Mouse (Mus musculus) layer of hippocampus, adult 9-11 months (tissue): Measurements from ENCODE around the gene Gbx1.
"Not testable (repeated sequence)": the region's sequence is repeated elsewhere in the genome, so short reads cannot be mapped to it uniquely, and the experiment has no call there.

Experiments
- DNase-seq: peaks from one replicate; pipeline ENCODE4 v3.0.0; 2022

Gene Gbx1

DNA sequence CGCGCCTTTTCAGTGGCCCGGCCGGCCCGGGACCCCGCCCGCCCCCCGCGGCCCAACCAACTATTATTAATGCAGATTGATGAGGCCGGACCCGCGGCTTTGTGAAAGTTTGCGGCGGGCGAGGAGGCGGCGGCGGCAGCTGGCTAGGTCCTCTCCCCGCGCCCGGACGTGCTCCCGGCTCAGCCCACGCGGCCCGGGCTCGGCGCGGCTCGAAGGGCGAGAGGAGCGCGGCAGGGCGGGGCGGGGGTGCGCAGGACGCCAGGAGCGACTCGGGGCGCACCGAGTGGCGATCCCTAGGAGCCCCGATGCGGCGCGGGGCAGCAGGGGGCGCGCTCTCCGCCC, at the start of gene Gbx1:
TSS of gene Gbx1 (minus strand) at position 314 of the 342 bp plus-strand sequence.
- no peak for DNase-seq

DNA sequence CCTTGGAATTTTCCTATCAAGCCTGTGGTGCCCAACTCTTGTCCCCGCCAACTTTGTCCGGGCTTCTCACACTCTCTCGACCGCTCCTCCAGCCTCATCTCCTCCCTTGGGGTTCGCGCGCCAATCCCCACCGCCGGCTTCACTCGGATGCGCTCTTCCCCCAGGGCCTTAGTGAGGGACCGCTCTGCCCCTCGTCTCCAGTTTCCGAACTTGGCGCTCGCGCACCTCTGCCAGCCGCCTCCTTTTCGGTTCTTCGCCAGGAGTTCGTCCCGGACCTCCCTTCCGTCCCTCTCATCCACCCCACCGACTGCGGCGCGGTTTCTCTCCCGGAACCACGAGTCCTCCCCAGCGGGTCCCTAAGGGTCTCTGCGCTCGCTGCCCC, 49.8 kb upstream of the Gbx1 start:
- DNase-seq, result no peak

DNA sequence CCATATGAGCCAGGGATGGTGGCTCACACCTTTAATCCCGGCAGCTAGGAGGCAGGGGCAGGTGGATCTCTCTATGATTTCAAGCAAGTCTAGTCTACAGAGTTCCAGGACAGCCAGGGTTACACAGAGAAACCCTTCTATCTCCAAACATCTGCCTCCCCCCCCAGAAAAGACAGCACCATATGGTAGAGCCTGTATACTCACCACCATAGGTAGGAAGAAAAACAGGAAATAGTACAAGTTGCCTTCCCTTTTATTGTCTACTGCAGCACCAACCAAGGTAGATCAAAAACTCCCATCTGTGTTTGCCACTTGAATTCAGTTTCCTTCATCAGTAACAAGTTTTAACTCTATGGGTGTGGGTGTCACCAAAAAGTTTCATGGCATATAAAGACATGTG, 48.9 kb upstream of the Gbx1 start:
- no peak for DNase-seq

- no peak for DNase-seq
Measured at GRCm38 (mm10) chr5:24556709-24557108, 29.7 kb upstream of the Gbx1 start, which contains the start of gene 4931409K22Rik. Gene 4931409K22Rik, minus strand, starts transcription at chr5:24556809.

- DNase-seq, result not testable (repeated sequence)
Measured at GRCm38 (mm10) chr5:24555335-24555734, 28.3 kb upstream of the Gbx1 start.

DNA sequence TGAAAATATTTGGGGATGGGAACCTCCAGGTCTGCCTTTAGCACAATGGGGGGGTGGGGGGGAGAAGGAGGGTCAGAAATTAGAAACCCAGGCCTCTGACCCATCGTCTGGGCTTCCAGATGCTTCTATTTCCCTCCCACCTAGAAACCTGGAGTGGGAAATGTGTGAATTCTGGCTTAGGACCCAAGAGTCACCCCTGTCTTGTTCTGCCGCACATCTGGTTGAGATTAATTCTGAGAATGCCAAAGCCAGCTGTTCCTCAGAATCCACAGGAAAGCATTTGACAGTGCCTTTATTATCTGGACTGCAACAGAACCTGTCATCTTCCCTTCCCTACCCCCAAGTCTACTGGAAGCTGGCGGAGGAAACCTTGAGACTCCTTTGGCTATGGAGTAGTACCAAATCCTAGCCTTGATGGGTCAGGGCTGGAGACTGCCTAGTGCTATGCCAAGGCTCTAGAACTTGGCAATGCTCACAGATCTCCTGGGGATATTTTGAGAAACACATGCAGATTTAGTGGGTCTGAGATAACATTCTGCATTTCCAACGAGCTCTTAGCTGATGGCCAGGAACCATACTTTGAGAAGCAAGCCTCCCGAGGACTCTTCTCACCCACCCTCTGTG, 26.7 kb upstream of the Gbx1 start:
- DNase-seq, result no peak

- no peak for DNase-seq
Measured at GRCm38 (mm10) chr5:24551317-24551688, 24.3 kb upstream of the Gbx1 start.

GRCm38 (mm10) chr5:24550598-24551316, 23.8 kb upstream of the Gbx1 start:
- peak; percentile 30 for DNase-seq

DNA sequence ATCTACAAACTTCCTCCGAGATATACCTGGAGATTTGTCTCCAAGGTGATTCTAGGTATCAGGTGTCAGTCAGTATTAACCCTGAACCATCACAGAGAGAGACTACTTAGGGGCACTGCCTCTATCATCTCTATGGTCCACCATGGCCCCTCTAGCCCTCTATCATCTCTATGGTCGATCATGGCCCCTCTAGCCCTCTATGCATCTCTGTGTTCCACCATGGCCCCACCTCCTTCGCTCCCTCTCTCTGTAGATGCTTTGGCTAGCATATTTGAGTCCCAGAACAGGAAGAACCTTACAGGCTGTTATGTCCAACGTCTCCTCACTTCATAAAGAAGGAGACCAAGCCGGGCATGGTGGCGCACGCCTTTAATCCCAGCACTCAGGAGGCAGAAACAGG, 15.6 kb upstream of the Gbx1 start:
- DNase-seq, result no peak

DNA sequence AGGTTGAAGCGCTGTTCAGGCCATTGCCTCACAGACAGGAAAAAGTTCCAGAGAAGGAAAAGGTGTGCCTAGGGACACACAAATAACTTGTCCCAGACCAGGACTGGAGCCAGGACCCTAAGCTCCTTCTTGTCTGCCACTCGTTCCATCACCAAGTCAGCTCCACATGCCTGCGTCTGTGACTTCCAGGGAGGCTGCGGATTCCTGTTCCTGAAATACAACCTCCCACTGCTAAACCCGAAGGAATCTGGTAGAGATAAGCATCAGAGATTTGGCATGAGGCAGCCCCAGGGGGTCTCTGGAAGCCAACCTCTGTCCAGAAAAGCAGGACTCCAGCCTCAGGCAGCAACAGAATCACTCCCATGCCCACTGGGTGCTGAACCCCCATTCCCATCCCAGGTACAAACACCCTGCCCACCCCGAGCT, 14.2 kb upstream of the Gbx1 start:
- DNase-seq, result no peak

GRCm38 (mm10) chr5:24540387-24541143, 13.6 kb upstream of the Gbx1 start, which contains the start of gene Asb10:
Gene Asb10, minus strand, starts transcription at chr5:24540978.
- DNase-seq, result peak; percentile 69

DNA sequence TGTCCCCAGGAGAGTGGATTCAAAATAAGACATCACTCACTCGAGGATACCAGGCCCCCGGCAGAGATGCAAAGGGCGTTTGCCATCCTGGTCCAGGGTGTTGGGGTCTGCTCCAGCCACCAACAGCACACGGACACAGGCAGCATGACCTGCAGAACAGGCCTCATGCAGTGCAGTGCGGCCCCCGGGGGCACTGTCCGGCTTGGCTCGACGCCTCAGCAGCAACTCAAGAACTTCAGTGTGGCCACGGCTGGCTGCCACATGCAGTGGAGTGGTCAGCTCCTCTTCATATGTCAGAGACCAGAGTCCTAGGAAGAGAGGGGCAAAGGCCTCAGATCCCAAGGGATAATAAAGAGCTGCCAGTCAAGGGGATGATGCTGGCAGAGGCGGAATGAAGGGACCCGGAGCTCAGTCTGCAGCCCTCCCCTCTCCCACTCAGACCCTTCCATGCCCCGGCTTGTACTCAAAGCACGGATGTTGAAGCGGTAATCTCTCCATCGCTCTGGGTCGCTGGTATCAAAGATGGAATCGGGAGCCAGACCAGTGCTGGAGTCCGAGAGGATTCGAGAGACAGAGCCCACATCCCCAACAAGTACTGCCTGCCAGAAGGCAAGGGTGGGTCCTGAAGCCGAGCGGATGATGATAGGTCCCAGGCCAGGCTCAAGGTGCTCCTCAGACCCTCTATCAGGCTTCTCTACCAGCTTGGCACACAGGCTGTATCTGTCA, 12.7 kb upstream of the Gbx1 start:
- no peak for DNase-seq

GRCm38 (mm10) chr5:24537618-24538017, 10.6 kb upstream of the Gbx1 start:
- DNase-seq, result no peak

- no peak for DNase-seq
Measured at GRCm38 (mm10) chr5:24536511-24536910, 9.5 kb upstream of the Gbx1 start.

- no peak for DNase-seq
Measured at GRCm38 (mm10) chr5:24535731-24536130, 8.7 kb upstream of the Gbx1 start.

- no peak for DNase-seq
Measured at GRCm38 (mm10) chr5:24534292-24534691, 7.3 kb upstream of the Gbx1 start.

- DNase-seq, result no peak
Measured at GRCm38 (mm10) chr5:24533391-24533790, 6.4 kb upstream of the Gbx1 start.

DNA sequence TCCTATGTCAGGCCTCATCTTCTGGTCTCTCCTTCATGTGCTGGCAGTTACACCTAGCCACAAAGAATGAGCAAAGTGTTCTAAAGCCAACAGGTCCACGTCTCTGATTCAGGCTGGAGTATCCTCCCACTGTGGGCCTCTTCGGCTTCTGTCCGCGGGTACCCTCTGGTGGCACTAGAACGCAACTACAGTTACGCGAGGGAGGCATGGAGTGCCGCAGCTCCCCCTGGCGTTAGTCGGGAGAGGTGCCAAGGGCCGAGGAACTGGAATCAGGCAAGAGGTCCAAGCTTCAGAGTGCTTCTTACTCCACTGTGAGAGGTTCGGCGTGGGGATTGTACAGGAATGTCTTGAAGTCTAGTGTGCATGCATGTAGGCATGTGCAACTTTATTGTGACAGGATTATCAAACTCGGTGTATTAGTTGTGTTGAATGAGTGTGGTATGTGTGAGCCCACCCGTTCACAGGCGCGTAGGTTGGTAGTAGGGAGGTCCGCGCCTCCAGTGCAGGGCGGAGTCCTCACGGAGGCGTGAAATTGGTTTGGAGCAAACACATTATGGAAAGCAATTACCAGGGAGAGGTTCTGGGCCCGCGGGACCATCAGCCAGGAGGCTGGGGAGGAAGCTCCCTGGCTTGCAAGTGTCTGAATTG, 3.2 kb upstream of the Gbx1 start:
- peak; percentile 83 for DNase-seq

DNA sequence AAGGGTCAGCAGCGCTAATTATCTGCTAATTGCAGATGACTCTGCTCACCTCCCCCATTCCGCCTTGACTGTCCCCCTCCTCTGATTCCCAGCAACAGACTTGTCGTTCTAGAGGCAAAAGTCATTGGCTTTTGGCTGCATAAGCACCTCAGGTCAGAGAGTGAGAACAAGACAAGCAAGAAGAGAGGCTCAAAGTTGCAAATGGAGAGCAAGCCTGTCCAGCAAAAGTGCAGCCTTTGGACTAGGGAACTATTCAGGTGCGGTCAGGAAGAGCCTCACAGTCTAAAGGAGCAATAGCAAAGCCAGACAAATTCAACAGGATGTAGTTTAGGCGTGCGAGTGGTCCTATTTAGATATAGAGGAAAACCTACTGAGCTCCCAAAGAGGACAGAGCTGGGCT, 778 bp upstream of the Gbx1 start:
- DNase-seq, result no peak

DNA sequence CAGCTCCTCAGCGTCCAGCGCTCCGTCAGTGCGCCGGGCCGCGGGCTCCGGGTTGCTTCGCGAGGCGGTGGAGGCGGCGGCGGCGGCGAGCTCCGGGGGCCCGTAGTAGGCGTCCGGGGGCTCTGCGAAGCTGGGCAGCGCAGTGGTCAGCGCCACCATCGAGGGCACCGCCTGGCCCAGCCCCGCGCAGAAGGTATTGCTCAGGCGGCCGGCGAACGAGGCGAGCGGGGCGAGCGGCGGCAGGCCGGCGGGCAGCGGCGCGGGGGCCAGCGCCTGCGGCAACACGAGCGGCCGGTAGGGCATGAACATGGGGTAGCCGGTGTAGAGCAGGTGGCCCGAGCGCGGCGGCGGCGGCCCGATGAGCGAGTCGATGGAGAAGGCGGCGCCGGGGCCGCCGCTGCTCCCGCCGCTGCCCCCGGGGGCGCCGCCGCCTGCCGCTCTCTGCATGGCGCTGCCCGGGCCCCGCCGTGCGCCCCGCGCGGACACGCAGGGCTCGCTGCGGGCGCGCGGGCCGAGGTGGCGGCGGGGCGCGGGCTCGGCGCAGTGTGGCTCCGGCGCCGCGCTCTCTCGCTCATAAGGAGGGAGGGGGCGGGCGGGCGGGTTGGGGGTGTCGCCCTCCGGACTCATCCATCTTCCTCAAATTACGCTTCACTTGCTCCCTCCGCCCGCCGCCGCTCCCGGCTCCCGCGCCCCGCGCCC, 663 bp downstream of the Gbx1 start:
- DNase-seq, result no peak

- DNase-seq, result no peak
Measured at GRCm38 (mm10) chr5:24525360-24526189, 1.4 kb downstream of the Gbx1 start.
